Mouse (Mus musculus) adrenal gland, postnatal 10 days (tissue): Measurements from ENCODE around the gene Fem1b. TPM values are rescaled to one million over a fixed set of nuclear protein-coding genes. Genes with fewer than 3 reads are reported as not detected.
A peak's percentile ranks its signal among the peaks of the same experiment; 100 is the strongest.
"Not testable (repeated sequence)": the region's sequence is repeated elsewhere in the genome, so short reads cannot be mapped to it uniquely, and the experiment has no call there.

Experiments
- DNase-seq: peaks from one replicate; pipeline ENCODE4 v3.0.0; 2021; ENCODE audit warnings: mixed read lengths
- total RNA-seq, 2 experiments: library from RNA; stranded (reverse); gene quantifications; 2 replicates each; pipeline ENCODE4 v1.2.3; 2021

Fem1b gene
- total RNA-seq, 2 experiments from 2014 or later = 34.5 to 37.6 TPM

- peak; percentile 15 for DNase-seq
Measured at GRCm38 (mm10) chr9:62827939-62828652, 16.4 kb upstream of the Fem1b start.

- DNase-seq = no peak
Measured at GRCm38 (mm10) chr9:62826456-62826855, 14.7 kb upstream of the Fem1b start.

- DNase-seq = no peak
Measured at GRCm38 (mm10) chr9:62825791-62826393, 14.2 kb upstream of the Fem1b start.

GRCm38 (mm10) chr9:62821811-62822210 is 10.1 kb upstream of the Fem1b start:
- no peak for DNase-seq

GRCm38 (mm10) chr9:62820829-62821228 is 9.1 kb upstream of the Fem1b start:
- DNase-seq = no peak

GRCm38 (mm10) chr9:62819910-62820309 is 8.2 kb upstream of the Fem1b start:
- not testable (repeated sequence) for DNase-seq

- no peak for DNase-seq
Measured at GRCm38 (mm10) chr9:62819494-62819893, 7.8 kb upstream of the Fem1b start.

- DNase-seq = no peak
Measured at GRCm38 (mm10) chr9:62817828-62818614, 6.3 kb upstream of the Fem1b start.

GRCm38 (mm10) chr9:62817099-62817571 is 5.4 kb upstream of the Fem1b start:
- DNase-seq = peak; percentile 38

- DNase-seq = no peak
Measured at GRCm38 (mm10) chr9:62816323-62817098, 4.8 kb upstream of the Fem1b start.

- DNase-seq = no peak
Measured at GRCm38 (mm10) chr9:62814751-62815150, 3.0 kb upstream of the Fem1b start.

GRCm38 (mm10) chr9:62812216-62813049 is 699 bp upstream of the Fem1b start:
- DNase-seq = no peak

GRCm38 (mm10) chr9:62810543-62811515 is 905 bp downstream of the Fem1b start:
- DNase-seq = no peak

GRCm38 (mm10) chr9:62810095-62810494 is 1.6 kb downstream of the Fem1b start:
- DNase-seq = no peak

GRCm38 (mm10) chr9:62799218-62799617 is 12.5 kb downstream of the Fem1b start:
- DNase-seq = not testable (repeated sequence)

- no peak for DNase-seq
Measured at GRCm38 (mm10) chr9:62789856-62790255, 21.9 kb downstream of the Fem1b start.

GRCm38 (mm10) chr9:62786721-62787120 is 25.0 kb downstream of the Fem1b start:
- DNase-seq = peak; percentile 24

- no peak for DNase-seq
Measured at GRCm38 (mm10) chr9:62784233-62784632, 27.5 kb downstream of the Fem1b start.

- peak; percentile 73 for DNase-seq
Measured at GRCm38 (mm10) chr9:62782976-62783781, 28.6 kb downstream of the Fem1b start.
